Mouse (Mus musculus): Measurements from ENCODE around the gene Ap2a1.
A peak's percentile ranks its signal among the peaks of the same experiment; 100 is the strongest.

The Ap2a1 gene

GRCm38 (mm10) chr7:44953561-44953960 is 24.3 kb upstream of the Ap2a1 start:
- DNase-seq (ENCODE audit: low read depth, low spot score): no peak

GRCm38 (mm10) chr7:44952611-44953306 is 23.5 kb upstream of the Ap2a1 start:
- peak; percentile 95 for DNase-seq (ENCODE audit: low read depth, low spot score)

DNA sequence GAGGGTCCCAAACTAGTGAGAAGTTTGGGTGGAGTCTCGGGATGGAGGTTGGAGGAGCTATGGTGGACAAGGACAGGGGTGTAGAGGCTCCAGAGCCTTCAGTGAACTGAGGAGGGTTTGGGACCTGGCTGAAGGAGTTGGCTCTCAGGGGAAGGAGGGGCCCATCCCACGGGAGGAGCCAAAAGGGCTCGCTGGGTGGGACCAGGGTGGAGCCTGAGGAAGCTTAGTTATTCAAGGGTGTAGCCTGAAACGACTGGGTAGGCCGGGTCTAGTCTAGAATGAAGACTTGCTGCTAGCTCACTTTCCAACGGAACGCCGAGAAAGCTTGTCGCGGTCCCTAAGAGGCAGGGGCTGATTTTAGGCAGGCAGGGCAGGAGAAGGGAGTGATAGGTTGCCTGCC is 22.7 kb upstream of the Ap2a1 start:
- DNase-seq (ENCODE audit: low read depth, low spot score): peak; percentile 39

DNA sequence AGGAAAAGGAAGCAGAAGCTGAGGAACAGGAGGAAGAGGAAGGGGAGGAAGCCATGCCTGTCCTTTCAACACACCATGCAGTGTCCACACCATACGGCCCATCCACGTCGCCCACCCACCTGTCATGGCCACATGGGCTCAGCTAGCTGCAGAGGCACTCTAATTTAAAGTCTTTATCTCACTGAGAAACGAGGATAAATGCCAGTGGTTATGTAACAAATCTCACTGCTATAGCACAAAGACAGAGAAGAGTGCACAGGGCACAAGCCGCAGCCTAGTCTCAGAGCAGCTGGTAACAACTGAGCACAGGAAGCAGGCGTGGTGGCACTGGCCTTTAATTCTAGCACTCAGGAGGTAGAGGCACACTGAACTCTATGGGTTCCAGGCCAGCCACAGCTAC is 20.6 kb upstream of the Ap2a1 start:
- DNase-seq (ENCODE audit: low read depth, low spot score): no peak

GRCm38 (mm10) chr7:44942904-44943303 is 13.6 kb upstream of the Ap2a1 start, which contains the start of gene Tsks:
Gene Tsks, plus strand, starts transcription at chr7:44943204.
- no peak for DNase-seq (ENCODE audit: low read depth, low spot score)

- no peak for DNase-seq (ENCODE audit: low read depth, low spot score)
These were observed 9.4 kb upstream of the Ap2a1 start for GRCm38 (mm10) chr7:44938680-44939079.

DNA sequence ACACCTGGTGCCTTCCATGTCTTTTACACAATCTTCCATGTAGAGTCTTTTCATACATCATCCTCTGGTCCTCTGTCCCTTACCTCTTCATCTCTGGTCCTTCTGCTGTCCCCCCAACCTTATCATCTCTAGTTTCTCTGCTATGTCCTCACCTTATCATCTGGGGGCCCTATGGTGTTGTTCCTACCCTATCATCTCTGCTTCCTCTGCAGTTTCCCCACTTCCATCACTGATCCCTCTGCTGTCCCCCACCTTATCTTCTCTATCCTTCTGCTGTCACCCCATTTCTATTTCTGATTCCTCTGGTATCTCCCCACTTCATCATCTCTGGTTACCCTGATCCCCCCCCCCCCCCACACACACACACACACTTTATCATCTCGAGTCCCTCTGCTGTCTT is 726 bp downstream of the Ap2a1 start:
- no peak for DNase-seq (ENCODE audit: low read depth, low spot score)

- DNase-seq (ENCODE audit: low read depth, low spot score): peak; percentile 41
These were observed 3.8 kb downstream of the Ap2a1 start for GRCm38 (mm10) chr7:44925468-44925867.

DNA sequence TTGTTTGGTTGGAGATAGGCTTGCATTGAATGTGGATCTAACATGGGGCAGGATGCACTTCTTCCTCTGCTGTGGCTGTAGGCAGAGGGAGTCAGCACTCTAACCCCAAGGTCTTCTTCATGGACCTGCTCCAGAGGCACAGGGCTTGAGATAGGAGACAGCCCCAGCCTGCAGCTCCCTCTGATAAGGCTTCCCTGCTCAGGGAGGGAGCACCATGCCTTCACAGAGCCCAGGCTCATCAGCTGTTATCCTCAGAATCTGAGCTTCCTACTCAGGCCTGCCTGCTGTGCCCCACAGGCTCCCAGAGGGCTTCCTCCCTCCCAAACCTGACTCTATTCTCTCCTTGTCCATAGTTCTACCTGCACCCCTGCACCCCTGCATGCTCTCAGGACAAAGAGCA is 6.8 kb downstream of the Ap2a1 start:
- DNase-seq (ENCODE audit: low read depth, low spot score): no peak

GRCm38 (mm10) chr7:44919127-44919526 is 10.2 kb downstream of the Ap2a1 start:
- DNase-seq (ENCODE audit: low read depth, low spot score): no peak

GRCm38 (mm10) chr7:44918219-44918618 is 11.1 kb downstream of the Ap2a1 start:
- no peak for DNase-seq (ENCODE audit: low read depth, low spot score)

DNA sequence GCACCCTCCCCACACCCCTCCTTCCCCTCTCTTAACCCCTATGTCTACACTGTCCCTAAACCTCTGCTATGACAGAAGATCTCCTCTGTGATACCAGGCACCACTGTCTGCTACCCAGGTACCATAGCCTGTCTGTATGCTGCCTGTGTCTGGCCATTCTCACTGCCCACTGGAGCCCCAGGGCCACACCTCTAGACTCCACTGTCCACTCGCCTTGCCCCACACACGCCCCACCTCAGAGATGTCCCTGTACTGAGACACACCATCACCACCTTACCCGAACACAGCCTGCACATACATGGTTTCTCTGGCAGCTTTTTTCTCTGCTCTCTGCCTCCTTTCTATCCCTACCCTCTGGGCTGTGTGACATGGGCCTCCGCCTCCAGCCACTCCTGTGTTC is 12.4 kb downstream of the Ap2a1 start:
- no peak for DNase-seq (ENCODE audit: low read depth, low spot score)

DNA sequence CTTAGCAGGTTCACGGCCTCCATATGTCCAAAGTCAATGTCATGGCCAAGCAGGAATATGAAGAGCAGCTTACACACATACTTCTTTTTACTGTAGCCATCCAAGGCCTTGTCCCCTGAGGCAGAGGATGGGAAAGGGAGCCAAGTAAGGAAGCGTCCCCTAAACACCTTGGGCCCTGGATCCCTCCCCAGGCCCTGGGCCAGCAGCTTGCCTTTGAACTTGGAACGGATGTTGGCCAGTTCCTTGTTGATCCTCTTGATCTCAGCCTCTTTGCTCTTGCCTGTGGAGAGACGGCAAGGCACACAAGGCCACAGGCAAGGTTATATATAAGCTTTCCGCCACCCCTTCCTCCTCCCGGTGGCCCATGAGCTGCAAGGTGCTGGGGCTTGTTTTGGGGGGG is 13.1 kb downstream of the Ap2a1 start:
- no peak for DNase-seq (ENCODE audit: low read depth, low spot score)

- DNase-seq (ENCODE audit: low read depth, low spot score): no peak
These were observed 14.0 kb downstream of the Ap2a1 start for GRCm38 (mm10) chr7:44915314-44915713.

GRCm38 (mm10) chr7:44914396-44914795 is 14.9 kb downstream of the Ap2a1 start:
- no peak for DNase-seq (ENCODE audit: low read depth, low spot score)

DNA sequence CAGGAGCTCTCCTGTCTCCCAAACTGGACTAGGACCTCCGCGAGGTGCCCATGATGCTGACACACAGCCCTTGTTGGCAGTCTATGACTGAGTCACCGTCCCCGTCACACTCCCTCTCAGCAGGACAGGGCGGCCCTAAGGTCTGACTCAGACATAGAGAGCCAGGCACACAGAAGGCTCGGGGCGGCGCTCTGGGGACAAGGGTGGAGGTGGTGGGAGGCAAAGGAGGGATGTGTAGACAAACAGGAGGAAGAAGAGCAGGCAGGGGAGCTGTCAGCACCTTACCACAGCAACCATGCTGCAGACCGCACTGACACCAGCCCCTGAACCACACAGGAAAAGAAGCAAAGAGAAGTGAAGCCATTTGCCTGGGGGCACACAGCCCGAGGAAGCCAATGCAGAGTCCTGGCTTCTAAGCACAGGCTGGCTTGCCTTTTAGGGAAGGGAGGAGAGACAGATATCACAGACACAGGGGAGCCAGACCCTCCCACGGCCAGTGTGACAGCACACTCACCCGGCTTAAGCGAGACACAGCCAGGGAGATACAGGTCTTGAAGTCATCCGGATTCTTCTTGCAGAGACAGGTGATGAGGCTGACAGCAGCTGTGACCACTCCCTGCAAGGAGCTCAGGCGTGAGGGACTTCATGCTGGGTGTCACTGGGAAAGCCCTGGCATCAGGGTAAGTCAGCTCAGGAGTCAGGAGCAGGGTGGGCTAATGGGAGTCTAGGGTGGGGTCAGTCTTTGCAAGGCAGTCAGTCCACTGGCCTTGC is 20.4 kb downstream of the Ap2a1 start:
- DNase-seq (ENCODE audit: low read depth, low spot score): no peak

- no peak for DNase-seq (ENCODE audit: low read depth, low spot score)
These were observed 23.9 kb downstream of the Ap2a1 start for GRCm38 (mm10) chr7:44905430-44905829.

- peak; percentile 68 for DNase-seq (ENCODE audit: low read depth, low spot score)
These were observed 28.0 kb downstream of the Ap2a1 start for GRCm38 (mm10) chr7:44901230-44901722.

DNA sequence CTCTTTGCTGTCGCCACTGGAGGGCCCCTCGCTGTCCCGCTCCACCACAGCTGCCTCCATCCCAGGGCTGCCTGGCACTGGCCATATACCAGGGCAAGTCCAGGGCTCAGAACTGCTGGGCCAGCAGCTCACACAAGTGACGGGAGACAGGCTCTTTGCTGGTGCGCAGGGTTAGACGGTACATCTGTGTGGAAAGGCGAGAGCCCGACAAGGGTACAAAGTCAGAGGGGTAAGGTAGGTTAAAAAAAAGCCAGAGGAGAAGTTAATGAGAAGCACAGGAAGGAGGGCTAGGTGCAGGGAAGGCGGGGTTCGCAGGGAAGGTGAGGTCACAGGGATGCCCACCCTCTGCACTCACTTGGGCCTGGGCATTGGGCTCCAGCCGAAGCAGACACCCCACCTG is 28.7 kb downstream of the Ap2a1 start:
- no peak for DNase-seq (ENCODE audit: low read depth, low spot score)

- no peak for DNase-seq (ENCODE audit: low read depth, low spot score)
These were observed 30.7 kb downstream of the Ap2a1 start for GRCm38 (mm10) chr7:44898607-44899006.

DNA sequence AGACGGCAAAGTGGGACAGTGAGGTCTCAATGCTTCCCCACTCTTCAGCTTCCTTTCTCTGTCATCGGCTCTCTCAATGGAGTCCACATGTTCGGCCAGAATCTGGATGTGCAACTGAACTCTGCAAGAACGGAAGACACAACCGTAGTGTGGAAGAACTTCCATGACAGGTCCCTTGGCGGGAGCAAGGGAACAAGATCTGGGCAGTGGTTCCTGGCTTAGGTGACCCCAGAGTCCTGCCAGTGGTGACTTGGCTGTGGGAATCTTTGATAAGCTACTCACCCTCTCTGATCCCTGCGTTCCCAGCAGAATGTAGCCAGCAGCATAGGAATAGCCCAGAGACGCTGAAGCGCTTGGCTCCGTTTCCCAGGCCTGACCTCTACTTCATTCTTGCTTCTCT is 32.8 kb downstream of the Ap2a1 start:
- DNase-seq (ENCODE audit: low read depth, low spot score): no peak

GRCm38 (mm10) chr7:44895593-44896434 is 33.5 kb downstream of the Ap2a1 start, which contains the start of gene Fuz:
Gene Fuz, plus strand, starts transcription at chr7:44896079.
- DNase-seq (ENCODE audit: low read depth, low spot score): peak; percentile 95

Data from mesoderm, embryonic 11.5 days (tissue).